Mouse (Mus musculus): Measurements from ENCODE around the gene Snrpa1. TPM values are rescaled to one million over a fixed set of nuclear protein-coding genes. Genes with fewer than 3 reads are reported as not detected.

Gene Snrpa1
- total RNA-seq, 2 experiments from 2014 or later = 26.0 to 26.6 TPM

- no peak for DNase-seq
Measured at GRCm38 (mm10) chr7:66115821-66116343, 57.1 kb downstream of the Snrpa1 start.

GRCm38 (mm10) chr7:66116906-66117482, 58.2 kb downstream of the Snrpa1 start:
- DNase-seq = no peak

- DNase-seq = no peak
Measured at GRCm38 (mm10) chr7:66118046-66118445, 59.2 kb downstream of the Snrpa1 start.

GRCm38 (mm10) chr7:66118796-66119195, 60.0 kb downstream of the Snrpa1 start:
- no peak for DNase-seq

- DNase-seq = no peak
Measured at GRCm38 (mm10) chr7:66120139-66120538, 61.3 kb downstream of the Snrpa1 start.

- no peak for DNase-seq
Measured at GRCm38 (mm10) chr7:66120702-66121396, 62.0 kb downstream of the Snrpa1 start.

Other genes with a start within 250 kb of the Snrpa1 start
- 10 to 100 TPM; 41.3 to 57.6 TPM for gene Pcsk6, start 197.3 kb upstream of the Snrpa1 start, total RNA-seq (2021)
- gene Gm45213, start 15.4 kb upstream of the Snrpa1 start, total RNA-seq (2021) = not detected
- gene Selenos, start 20.6 kb downstream of the Snrpa1 start, total RNA-seq (2021) = 10 to 100 TPM; 31.4 to 31.7 TPM
- gene Chsy1, start 50.5 kb downstream of the Snrpa1 start, total RNA-seq (2021) = 10 to 100 TPM; 12.1 to 19.0 TPM

All from gastrocnemius, postnatal 10 days (tissue).